Mouse (Mus musculus): ENCODE results near the gene Map3k12. TPM values are rescaled to one million over a fixed set of nuclear protein-coding genes. Genes with fewer than 3 reads are reported as not detected.

The Map3k12 gene
- total RNA-seq, 2 experiments from 2014 or later: 1.8 to 2.3 TPM

DNA sequence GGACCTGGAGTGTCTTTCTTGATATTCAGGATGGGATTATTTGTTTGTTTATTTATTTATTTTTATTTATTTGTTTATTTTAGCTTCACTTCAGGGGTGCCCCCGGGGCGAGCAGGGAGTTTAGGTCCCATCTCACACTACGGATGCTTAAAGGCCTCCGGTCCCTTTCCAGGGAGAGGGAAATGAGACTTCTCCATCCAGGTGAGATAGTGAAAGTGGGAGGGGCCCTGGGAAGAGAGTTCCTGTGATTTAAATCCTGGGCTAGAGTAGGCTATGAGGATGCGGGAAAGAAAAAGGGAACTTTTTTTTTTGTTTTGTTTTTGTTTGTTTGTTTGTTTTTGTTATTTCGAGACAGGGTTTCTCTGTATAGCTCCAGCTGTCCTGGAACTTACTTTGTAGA is 57.5 kb downstream of the Map3k12 start:
- DNase-seq: no peak

DNA sequence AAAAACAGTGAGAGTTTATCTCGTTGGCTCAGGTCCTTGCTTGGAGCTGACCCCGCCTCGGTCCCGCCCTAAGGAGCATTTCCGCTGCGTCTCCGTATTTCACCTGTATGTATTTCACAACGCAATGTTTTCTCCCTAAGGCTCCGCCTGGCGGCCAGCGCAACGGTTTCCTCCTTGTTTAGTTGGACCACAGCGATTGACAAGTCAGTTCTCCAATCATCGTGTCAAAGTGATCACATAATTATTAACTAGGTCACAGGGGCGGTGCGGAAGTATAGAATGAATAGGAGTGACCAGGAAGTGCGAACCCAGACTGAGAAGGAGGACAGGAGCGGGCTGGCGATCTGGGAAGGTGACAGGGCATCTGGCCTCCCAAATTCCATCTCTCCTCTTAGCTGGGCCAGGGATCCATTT is 58.0 kb downstream of the Map3k12 start, which contains the start of gene Prr13:
Prr13 (plus strand) TSS at position 125 of the 414 bp plus-strand sequence.
- peak; percentile 96 for DNase-seq

DNA sequence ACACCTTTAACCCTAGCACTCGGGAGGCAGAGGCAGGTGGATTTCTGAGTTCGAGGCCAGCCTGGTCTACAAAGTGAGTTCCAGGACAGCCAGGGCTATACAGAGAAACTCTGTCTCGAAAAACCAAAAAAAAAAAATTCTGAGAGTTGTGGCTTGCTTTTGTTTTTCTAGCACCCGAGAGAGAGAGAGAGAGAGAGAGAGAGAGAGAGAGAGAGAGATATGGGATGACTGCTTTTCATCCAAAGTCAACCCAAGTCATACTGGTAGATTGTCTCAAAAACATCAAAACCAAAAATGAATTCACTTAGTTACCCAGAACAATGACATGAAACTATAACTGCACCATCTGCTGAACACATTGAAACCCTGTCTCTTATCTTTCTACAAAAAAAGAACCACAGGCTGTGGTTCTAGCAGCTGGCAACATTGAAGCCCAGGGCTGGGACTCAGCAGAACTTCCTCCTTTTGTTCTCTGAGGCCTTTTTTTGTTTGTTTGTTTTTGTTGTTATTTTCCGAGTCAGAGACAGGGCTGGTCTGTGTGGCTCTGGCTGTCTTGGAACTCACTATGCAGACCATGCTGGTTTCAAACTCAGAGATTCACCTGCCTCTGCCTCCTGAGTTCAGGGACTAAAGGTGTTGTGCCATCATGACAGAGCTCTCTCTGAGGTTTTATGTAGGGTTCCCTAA is 58.7 kb downstream of the Map3k12 start:
- DNase-seq: peak; percentile 60 to 67

DNA sequence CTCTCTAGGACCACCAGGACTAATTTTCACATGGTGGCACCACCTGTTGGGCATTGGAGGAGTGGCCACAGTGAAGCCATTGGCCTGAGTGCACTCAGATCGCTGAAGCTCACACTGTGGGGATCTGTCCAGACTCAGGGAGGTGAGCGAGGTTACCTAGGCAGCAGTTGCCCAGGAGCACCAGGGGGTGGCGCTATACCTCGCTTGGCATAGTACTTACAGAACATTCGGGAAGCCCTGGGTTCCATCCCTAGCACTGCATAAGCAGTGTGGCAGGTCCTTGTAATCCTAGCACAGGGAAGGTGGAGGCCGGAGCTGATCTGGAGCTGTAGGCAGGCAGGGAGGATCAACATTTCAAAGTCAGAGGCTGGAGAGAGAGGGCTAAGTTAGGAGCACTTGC is 60.9 kb downstream of the Map3k12 start:
- no peak for DNase-seq

DNA sequence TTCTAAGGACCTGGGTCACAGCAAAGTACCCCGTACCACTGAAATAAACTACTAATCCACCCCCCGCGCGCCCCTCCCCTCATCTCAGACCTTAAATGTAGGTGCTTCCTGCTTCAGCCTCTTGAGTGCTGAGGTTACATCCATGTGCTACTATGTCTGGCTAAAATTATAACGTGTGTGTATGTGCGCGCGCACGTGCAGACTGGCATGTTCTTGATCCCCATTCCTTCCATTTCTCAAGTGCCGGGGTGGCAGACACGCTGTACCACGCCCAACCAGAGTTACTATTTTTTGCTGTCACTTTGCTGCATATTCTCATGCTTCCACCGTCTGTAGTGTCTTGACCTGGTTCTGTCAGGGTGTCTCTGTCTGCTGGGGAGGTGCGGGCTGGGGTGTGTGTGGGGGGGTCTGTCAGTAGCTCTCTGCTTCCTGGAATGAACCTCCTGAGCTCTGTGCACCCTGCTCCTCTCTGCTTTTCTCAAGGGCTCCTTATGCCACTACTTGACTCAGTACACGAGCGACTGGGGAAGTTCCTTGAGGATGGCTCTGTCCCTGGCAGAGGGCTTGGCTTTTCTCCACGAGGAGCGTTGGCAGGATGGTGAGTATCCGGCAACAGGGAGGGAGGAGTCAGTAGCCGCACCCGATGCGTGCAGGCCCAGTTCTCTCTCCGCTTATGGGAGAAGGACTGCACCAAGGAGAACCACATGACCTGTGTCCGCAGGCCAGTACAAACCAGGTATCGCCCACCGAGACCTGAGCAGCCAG is 65.0 kb downstream of the Map3k12 start:
- DNase-seq: peak in 1 of 2 experiments; percentile 22

DNA sequence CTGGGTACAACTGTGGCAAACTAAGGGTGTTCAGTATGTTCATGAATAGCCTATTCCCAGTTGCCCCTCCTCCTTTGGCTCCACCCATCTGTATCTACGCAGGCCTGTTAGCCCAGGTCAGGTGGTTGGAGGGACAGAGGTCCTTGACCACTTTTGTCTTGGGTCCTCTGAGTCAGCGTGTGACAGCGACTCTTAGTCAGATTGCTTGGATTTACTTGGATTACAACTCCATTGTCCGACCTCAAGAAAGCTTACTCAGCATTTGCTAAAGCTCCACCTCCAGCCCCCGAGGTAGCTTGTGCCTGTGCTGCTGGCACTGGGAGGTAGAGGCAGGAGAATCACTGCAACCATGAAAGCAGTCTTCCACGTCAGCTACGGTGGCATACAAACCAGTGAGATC is 65.9 kb downstream of the Map3k12 start:
- no peak for DNase-seq

DNA sequence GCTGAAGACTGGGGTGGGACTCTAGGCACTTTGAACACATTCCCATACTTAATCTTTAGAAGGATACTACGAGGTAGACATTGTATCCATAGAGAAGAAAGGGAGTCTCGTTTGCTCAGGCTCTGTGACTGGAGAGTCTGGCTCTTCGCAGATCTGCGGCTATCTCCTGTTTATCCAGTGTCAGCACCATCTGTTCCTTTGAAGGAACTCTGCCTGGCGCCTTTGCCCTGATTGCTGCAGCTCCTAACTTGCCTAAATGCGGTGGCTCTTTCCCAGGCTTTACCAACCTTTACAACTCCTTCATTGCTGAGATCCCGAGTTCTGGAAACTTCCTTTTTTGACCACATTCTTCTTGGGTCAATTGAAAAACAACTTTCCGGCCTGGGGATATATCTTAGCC is 67.5 kb downstream of the Map3k12 start:
- DNase-seq: no peak

Other genes with a start within 250 kb of the Map3k12 start
- not detected for gene Gm9918, start 246.5 kb downstream of the Map3k12 start, total RNA-seq (2021)
- gene Mfsd5, start 237.6 kb downstream of the Map3k12 start, total RNA-seq (2021): 10 to 100 TPM; 18.4 to 18.9 TPM
- under 1 TPM; 0.54 to 0.92 TPM for gene Espl1, start 220.8 kb downstream of the Map3k12 start, total RNA-seq (2021)
- gene Pfdn5, start 190.9 kb downstream of the Map3k12 start, total RNA-seq (2021): 100 to 1,000 TPM; 340 to 348 TPM
- gene Myg1, start 185.4 kb downstream of the Map3k12 start, total RNA-seq (2021): 10 to 100 TPM; 25.0 to 26.0 TPM
- 10 to 100 TPM in 1 of 2 experiments, 1 to 10 TPM in 1; 9.8 to 12.1 TPM for gene Aaas, start 166.3 kb downstream of the Map3k12 start, total RNA-seq (2021)
- gene Sp7, start 149.9 kb downstream of the Map3k12 start, total RNA-seq (2021): not detected
- gene Sp1, start 110.9 kb downstream of the Map3k12 start, total RNA-seq (2021): 10 to 100 TPM; 31.9 to 39.6 TPM
- gene Amhr2, start 71.7 kb downstream of the Map3k12 start, total RNA-seq (2021): under 1 TPM; 0.39 to 0.97 TPM
- gene Prr13, start 58.0 kb downstream of the Map3k12 start, total RNA-seq (2021): 10 to 100 TPM; 20.3 to 24.4 TPM
- 100 to 1,000 TPM; 418 to 491 TPM for gene Pcbp2, start 46.5 kb downstream of the Map3k12 start, total RNA-seq (2021)
- not detected for gene Gm10337, start 13.3 kb downstream of the Map3k12 start, total RNA-seq (2021)
- gene Tarbp2, start 1.1 kb upstream of the Map3k12 start, total RNA-seq (2021): 10 to 100 TPM; 40.1 to 43.0 TPM
- gene Npff, start 7.9 kb upstream of the Map3k12 start, total RNA-seq (2021): under 1 TPM; 0.87 to 0.92 TPM
- 1 to 10 TPM in 1 of 2 experiments, not detected in 1; 2.5 TPM for gene Gm28047, start 108.0 kb upstream of the Map3k12 start, total RNA-seq (2021)
- gene Atf7, start 108.4 kb upstream of the Map3k12 start, total RNA-seq (2021): 10 to 100 TPM; 41.2 to 44.9 TPM
- 10 to 100 TPM; 28.4 to 50.6 TPM for gene Atp5g2, start 155.3 kb upstream of the Map3k12 start, total RNA-seq (2021)
- 100 to 1,000 TPM; 105 to 119 TPM for gene Calcoco1, start 205.1 kb upstream of the Map3k12 start, total RNA-seq (2021)

All from heart, adult 18-20 months (tissue).